Mouse (Mus musculus): Measurements from ENCODE around the gene Nyap1. TPM values are rescaled to one million over a fixed set of nuclear protein-coding genes. Genes with fewer than 3 reads are reported as not detected.

The Nyap1 gene
- total RNA-seq (2023), result 0.50 and 0.54 TPM in 2 replicates

GRCm38 (mm10) chr5:137741023-137741931, at the start of gene Nyap1:
Gene Nyap1 (minus strand): TSS chr5:137741607.

GRCm38 (mm10) chr5:137787151-137787928, 45.9 kb upstream of the Nyap1 start, which contains the start of the genes Mepce and Zcwpw1:
Gene Mepce (minus strand): TSS chr5:137787655.
Gene Zcwpw1 (plus strand): TSS chr5:137787798.

GRCm38 (mm10) chr5:137778635-137779034, 37.2 kb upstream of the Nyap1 start, which contains the start of gene Ppp1r35:
Gene Ppp1r35 (plus strand): TSS chr5:137778849.

DNA sequence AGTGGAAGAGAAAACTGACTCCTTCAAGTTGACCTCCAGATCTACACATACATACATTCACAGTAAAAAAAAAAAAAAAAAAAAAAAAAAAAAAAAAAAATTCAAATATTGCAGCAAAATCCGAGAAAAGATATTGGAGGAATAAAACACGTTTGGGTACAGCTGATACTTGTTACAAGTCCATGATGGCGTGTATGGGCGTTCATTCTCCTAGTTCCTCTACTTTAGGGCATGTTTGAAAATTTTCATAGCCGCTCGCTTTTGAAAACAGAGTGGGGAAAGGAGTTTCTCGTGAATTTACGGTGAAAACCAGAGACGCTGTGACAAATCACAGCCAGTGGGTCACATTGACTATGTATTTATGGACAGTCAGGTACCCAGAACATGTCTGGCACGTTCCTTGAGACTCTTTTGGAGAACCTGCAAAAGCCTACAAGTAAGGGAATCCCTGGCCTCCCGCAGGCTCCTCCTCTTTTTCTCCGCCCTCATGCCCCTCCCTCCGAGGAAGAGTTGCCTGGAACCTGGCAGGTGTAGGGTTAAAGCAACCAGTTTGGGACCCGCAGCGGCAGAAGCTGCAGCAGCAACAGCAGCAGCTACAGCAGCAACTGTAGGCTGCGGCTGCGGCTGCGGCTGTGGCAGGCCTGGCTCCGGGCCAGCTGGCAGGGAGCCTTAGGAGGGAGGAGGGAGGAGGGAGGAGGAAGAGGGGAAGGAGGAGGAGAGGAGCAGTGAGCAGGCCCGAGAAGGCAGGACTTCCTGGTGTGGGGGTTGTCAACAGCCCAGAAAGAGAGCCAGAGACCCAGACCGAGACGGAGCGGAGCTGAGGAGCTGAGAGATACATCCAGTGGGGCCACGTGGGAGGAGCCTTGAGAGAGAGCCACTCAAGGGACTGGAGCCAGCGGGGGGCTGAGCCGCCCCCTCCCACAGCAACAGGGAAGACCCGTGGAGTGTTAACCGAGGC, 4.1 kb upstream of the Nyap1 start, which contains the start of gene Tsc22d4:
Tsc22d4 (plus strand) TSS at position 517 of the 958 bp plus-strand sequence.

GRCm38 (mm10) chr5:137684294-137685123, 56.9 kb downstream of the Nyap1 start, which contains the start of gene Agfg2:
Gene Agfg2 (minus strand): TSS chr5:137684726.

Other genes with a start within 250 kb of the Nyap1 start
- gene Pop7, start 239.1 kb downstream of the Nyap1 start, total RNA-seq (2023), result 13.0 and 17.8 TPM in 2 replicates
- gene Gigyf1, start 223.1 kb downstream of the Nyap1 start, total RNA-seq (2023), result 46.2 and 60.4 TPM in 2 replicates
- not detected in 2 replicates for gene Epo, start 208.4 kb downstream of the Nyap1 start, total RNA-seq (2023)
- gene Gnb2, start 208.1 kb downstream of the Nyap1 start, total RNA-seq (2023), result 956 and 1,045 TPM in 2 replicates
- gene Actl6b, start 188.1 kb downstream of the Nyap1 start, total RNA-seq (2023), result not detected in 2 replicates
- gene Tfr2, start 171.8 kb downstream of the Nyap1 start, total RNA-seq (2023), result 0.76 and 1.7 TPM in 2 replicates
- 41.8 and 42.3 TPM in 2 replicates for gene Mospd3, start 140.5 kb downstream of the Nyap1 start, total RNA-seq (2023)
- 0.61 and 2.0 TPM in 2 replicates for gene Pcolce, start 127.8 kb downstream of the Nyap1 start, total RNA-seq (2023)
- gene Fbxo24, start 112.6 kb downstream of the Nyap1 start, total RNA-seq (2023), result 0.36 TPM in 1 of 2 replicates, not detected in the other
- 235 and 280 TPM in 2 replicates for gene Lrch4, start 112.5 kb downstream of the Nyap1 start, total RNA-seq (2023)
- gene Gm20605, start 112.4 kb downstream of the Nyap1 start, total RNA-seq (2023), result 37.6 and 52.5 TPM in 2 replicates
- 51.2 and 70.0 TPM in 2 replicates for gene Sap25, start 100.3 kb downstream of the Nyap1 start, total RNA-seq (2023)
- not detected in 2 replicates for gene Irs3, start 95.9 kb downstream of the Nyap1 start, total RNA-seq (2023)
- gene Agfg2, start 56.9 kb downstream of the Nyap1 start, total RNA-seq (2023), result 16.4 and 17.0 TPM in 2 replicates
- gene Tsc22d4, start 4.1 kb upstream of the Nyap1 start, total RNA-seq (2023), result 272 and 329 TPM in 2 replicates
- 24.4 and 30.5 TPM in 2 replicates for gene Ppp1r35, start 37.2 kb upstream of the Nyap1 start, total RNA-seq (2023)
- gene Mepce, start 46.0 kb upstream of the Nyap1 start, total RNA-seq (2023), result 29.5 and 33.3 TPM in 2 replicates
- gene Zcwpw1, start 46.2 kb upstream of the Nyap1 start, total RNA-seq (2023), result 2.2 and 2.4 TPM in 2 replicates
- gene Pilra, start 94.7 kb upstream of the Nyap1 start, total RNA-seq (2023), result 535 and 567 TPM in 2 replicates
- 309 and 327 TPM in 2 replicates for gene Pilrb1, start 116.5 kb upstream of the Nyap1 start, total RNA-seq (2023)
- 426 and 429 TPM in 2 replicates for gene Pilrb2, start 130.2 kb upstream of the Nyap1 start, total RNA-seq (2023)
- gene Cyp3a13, start 180.0 kb upstream of the Nyap1 start, total RNA-seq (2023), result not detected in 2 replicates
- not detected in 2 replicates for gene Gjc3, start 221.5 kb upstream of the Nyap1 start, total RNA-seq (2023)
- 0.88 and 0.92 TPM in 2 replicates for gene Azgp1, start 239.9 kb upstream of the Nyap1 start, total RNA-seq (2023)

Data from neutrophil, adult 65 days (primary cell).